Mouse (Mus musculus) left cerebral cortex, adult 2 months (tissue): ENCODE data around the gene Cers6. TPM values are rescaled to one million over a fixed set of nuclear protein-coding genes. Genes with fewer than 3 reads are reported as not detected.
A peak's percentile ranks its signal among the peaks of the same experiment; 100 is the strongest.

Source experiments
- DNase-seq, 2 experiments: peaks; one replicate each; pipeline ENCODE4 v3.0.0; 2021 to 2022; ENCODE audit warnings: low spot score in 2 of 2, mixed read lengths in 1 of 2; ENCODE audit errors: extremely low spot score in 1 of 2
- H3K27ac ChIP-seq: fragments of 200-600 bp; 2 replicates; pipeline ENCODE4 v1.8.1; 2022
- H3K4me3 ChIP-seq: fragments of 200-600 bp; 2 replicates; pipeline ENCODE4 v1.8.1; 2022
- CTCF ChIP-seq: fragments of 200-600 bp; IDR thresholded peaks from 2 replicates; pipeline ENCODE4 v1.8.1; 2022; ENCODE audit warnings: antibody characterized with exemption, mild to moderate bottlenecking, moderate library complexity
- intact Hi-C: fragments of 180-260 bp; cut with DNase I; formaldehyde crosslinking; loops from one replicate; pipeline ENCODE4 v1.15.1; 2025
- total RNA-seq, 2 experiments: library from RNA; stranded (reverse); gene quantifications; 2 replicates each; pipeline ENCODE4 v1.2.3; 2021

Gene Cers6
- total RNA-seq, 2 experiments from 2014 or later = 69.3 to 82.7 TPM

GRCm38 (mm10) chr2:69061910-69062689 is 200.9 kb downstream of the Cers6 start:
- no peak for DNase-seq
- no peak overlapping the region for H3K4me3 ChIP-seq
- intact Hi-C loops = loop anchor here (5.0 kb wide), 1 partner anchor 280 kb away; no protein-coding TSS in a partner anchor
- no peak for TF ChIP-seq CTCF
- no peak overlapping the region for H3K27ac ChIP-seq

GRCm38 (mm10) chr2:69064759-69065158 is 203.5 kb downstream of the Cers6 start:
- H3K27ac ChIP-seq = no peak overlapping the region
- intact Hi-C loops = loop anchor here (5.0 kb wide), 1 partner anchor 282 kb away; no protein-coding TSS in a partner anchor
- H3K4me3 ChIP-seq = no peak overlapping the region
- no peak for TF ChIP-seq CTCF
- no peak for DNase-seq

- TF ChIP-seq CTCF = no peak
- intact Hi-C loops = no loop called here
- no peak for DNase-seq
- Histone ChIP-seq H3K27ac (no peak overlapping the region), H3K4me3 (no peak overlapping the region)
Measured at GRCm38 (mm10) chr2:69071440-69072235, 210.4 kb downstream of the Cers6 start.

- H3K4me3 ChIP-seq = no peak overlapping the region
- intact Hi-C loops = no loop called here
- no peak overlapping the region for H3K27ac ChIP-seq
- TF ChIP-seq CTCF = no peak
- no peak for DNase-seq
Measured at GRCm38 (mm10) chr2:69077189-69077588, 215.9 kb downstream of the Cers6 start.

GRCm38 (mm10) chr2:69080760-69081159 is 219.5 kb downstream of the Cers6 start:
- DNase-seq = no peak
- intact Hi-C loops = no loop called here
- no peak overlapping the region for H3K4me3 ChIP-seq
- TF ChIP-seq CTCF = no peak
- no peak overlapping the region for H3K27ac ChIP-seq

GRCm38 (mm10) chr2:69082499-69083197 is 221.4 kb downstream of the Cers6 start:
- DNase-seq = no peak
- peak overlapping the region; percentile 47; the same call in 1 of the 2 replicates for H3K27ac ChIP-seq

GRCm38 (mm10) chr2:69083198-69083509 is 221.9 kb downstream of the Cers6 start:
- no peak for TF ChIP-seq CTCF
- DNase-seq = no peak
- Histone ChIP-seq H3K4me3 (no peak overlapping the region), H3K27ac (peak overlapping the region; percentile 47; the same call in 1 of the 2 replicates)
- intact Hi-C loops = no loop called here

More at GRCm38 (mm10) chr2:69082499-69083197, 221.4 kb downstream of the Cers6 start:
- no peak overlapping the region for H3K4me3 ChIP-seq
- no peak for TF ChIP-seq CTCF
- intact Hi-C loops = no loop called here

GRCm38 (mm10) chr2:69084416-69084815 is 223.2 kb downstream of the Cers6 start:
- intact Hi-C loops = no loop called here
- no peak overlapping the region; the same call in 1 of the 2 replicates for H3K27ac ChIP-seq
- DNase-seq = no peak
- no peak for TF ChIP-seq CTCF
- no peak overlapping the region for H3K4me3 ChIP-seq

- no peak for TF ChIP-seq CTCF
- Histone ChIP-seq H3K27ac (no peak overlapping the region), H3K4me3 (no peak overlapping the region)
- intact Hi-C loops = no loop called here
- DNase-seq = no peak
Measured at GRCm38 (mm10) chr2:69086505-69087260, 225.4 kb downstream of the Cers6 start.

- intact Hi-C loops = no loop called here
- no peak for DNase-seq
- Histone ChIP-seq H3K27ac (no peak overlapping the region), H3K4me3 (no peak overlapping the region)
- TF ChIP-seq CTCF = no peak
Measured at GRCm38 (mm10) chr2:69095836-69096235, 234.6 kb downstream of the Cers6 start.

GRCm38 (mm10) chr2:69096821-69097220 is 235.6 kb downstream of the Cers6 start:
- peak in 1 of 2 experiments; percentile 29 for DNase-seq
- no peak overlapping the region for H3K4me3 ChIP-seq
- TF ChIP-seq CTCF = no peak
- intact Hi-C loops = no loop called here
- H3K27ac ChIP-seq = no peak overlapping the region
